Mouse (Mus musculus): Measurements from ENCODE around the gene Gm49325. TPM values are rescaled to one million over a fixed set of nuclear protein-coding genes. Genes with fewer than 3 reads are reported as not detected.

The Gm49325 gene
- polyA plus RNA-seq, 1 experiment from 2014 or later, result 1.7 TPM

GRCm38 (mm10) chr10:77626591-77626990 is 20.6 kb downstream of the Gm49325 start:
- no peak for ATAC-seq
- Histone ChIP-seq H3K9ac (ENCODE audit: low read length) (no peak overlapping the region), H3K4me1 (ENCODE audit: control insufficient read depth, insufficient read depth, low read length) (peaks cover 21% of the 10 kb centered on the region), H3K27me3 (replicated peaks; ENCODE audit: control insufficient read depth, insufficient read depth, low read length) (no peaks in the 10 kb centered on the region), H3K27ac (ENCODE audit: low read depth, low read length) (no peak overlapping the region), H3K9me3 (replicated peaks; ENCODE audit: control insufficient read depth, low read length) (no peaks in the 10 kb centered on the region), H3K36me3 (ENCODE audit: control insufficient read depth, insufficient read depth, low read length) (peaks cover 9% of the 10 kb centered on the region), H3K4me2 (ENCODE audit: low read length) (no peak overlapping the region), H3K4me3 (ENCODE audit: low read depth, low read length) (no peak overlapping the region)
- 81% methylated on average over 7 of the region's 7 CpGs for WGBS
- DNase-seq (ENCODE audit: low spot score), result no peak

GRCm38 (mm10) chr10:77627497-77627896 is 21.5 kb downstream of the Gm49325 start:
- H3K4me1 ChIP-seq (ENCODE audit: control insufficient read depth, insufficient read depth, low read length), result peaks cover 18% of the 10 kb centered on the region
- no peaks in the 10 kb centered on the region for H3K9me3 ChIP-seq (replicated peaks; ENCODE audit: control insufficient read depth, low read length)
- DNase-seq (ENCODE audit: low spot score) (peak; percentile 85), ATAC-seq (peak; percentile 68)
- H3K4me3 ChIP-seq (ENCODE audit: low read depth, low read length), result no peak overlapping the region
- WGBS, result 32% methylated on average over 2 of the region's 2 CpGs
- H3K27me3 ChIP-seq (replicated peaks; ENCODE audit: control insufficient read depth, insufficient read depth, low read length), result no peaks in the 10 kb centered on the region
- peaks cover 16% of the 10 kb centered on the region for H3K36me3 ChIP-seq (ENCODE audit: control insufficient read depth, insufficient read depth, low read length)
- H3K27ac ChIP-seq (ENCODE audit: low read depth, low read length), result no peak overlapping the region
- H3K9ac ChIP-seq (ENCODE audit: low read length), result no peak overlapping the region
- H3K4me2 ChIP-seq (ENCODE audit: low read length), result no peak overlapping the region

DNA sequence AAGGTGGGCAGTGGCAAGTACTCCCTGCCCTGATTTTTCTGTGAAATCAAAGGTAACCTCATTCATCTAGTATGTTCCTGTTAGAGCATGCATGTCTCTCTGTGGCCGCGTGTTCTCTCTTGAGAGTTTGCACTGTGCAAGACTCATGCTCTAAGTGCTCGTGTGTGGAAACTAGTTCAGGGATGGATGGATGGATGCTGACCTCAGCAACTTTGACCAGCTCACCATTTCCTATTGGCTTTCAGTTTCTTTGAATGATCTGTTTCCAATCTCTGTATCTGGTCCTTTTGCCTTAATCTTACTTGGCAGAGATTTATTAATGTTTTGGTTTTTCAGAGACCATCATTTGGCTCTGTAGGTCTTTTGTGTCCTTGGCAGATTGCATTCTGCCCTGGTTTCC is 23.2 kb downstream of the Gm49325 start:
- H3K36me3 ChIP-seq (ENCODE audit: control insufficient read depth, insufficient read depth, low read length), result peaks cover 30% of the 10 kb centered on the region
- no peaks in the 10 kb centered on the region for H3K9me3 ChIP-seq (replicated peaks; ENCODE audit: control insufficient read depth, low read length)
- no peak overlapping the region for H3K9ac ChIP-seq (ENCODE audit: low read length)
- no peak overlapping the region for H3K4me3 ChIP-seq (ENCODE audit: low read depth, low read length)
- H3K4me2 ChIP-seq (ENCODE audit: low read length), result no peak overlapping the region
- peaks cover 7% of the 10 kb centered on the region for H3K4me1 ChIP-seq (ENCODE audit: control insufficient read depth, insufficient read depth, low read length)
- ATAC-seq, result no peak
- WGBS, result 94% methylated on average over 3 of the region's 3 CpGs
- H3K27ac ChIP-seq (ENCODE audit: low read depth, low read length), result no peak overlapping the region
- DNase-seq (ENCODE audit: low spot score), result no peak
- H3K27me3 ChIP-seq (replicated peaks; ENCODE audit: control insufficient read depth, insufficient read depth, low read length), result no peaks in the 10 kb centered on the region

GRCm38 (mm10) chr10:77629970-77630369 is 24.0 kb downstream of the Gm49325 start:
- DNase-seq (ENCODE audit: low spot score), result no peak
- no peak overlapping the region for H3K27ac ChIP-seq (ENCODE audit: low read depth, low read length)
- 91% methylated on average over 1 of the region's 1 CpGs for WGBS

DNA sequence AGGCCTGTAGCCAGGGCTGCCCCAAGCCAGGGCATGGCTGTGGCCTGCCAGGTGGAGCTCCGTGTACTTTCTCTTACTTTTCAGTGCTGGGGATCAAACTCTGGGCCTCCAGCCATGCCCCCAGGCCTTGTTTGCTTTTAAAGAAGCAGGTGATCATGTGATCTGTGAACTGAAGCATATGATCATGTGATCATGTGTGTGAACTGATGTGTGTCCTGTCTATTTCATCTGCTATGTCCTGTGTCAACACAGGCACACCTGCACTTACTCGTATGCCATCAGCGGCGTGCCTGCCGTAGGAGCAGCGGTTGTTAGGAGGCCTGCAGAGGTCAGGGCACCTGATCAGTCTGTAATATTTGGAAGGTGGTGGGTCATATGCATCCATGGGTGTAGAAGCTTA is 28.0 kb downstream of the Gm49325 start:
- H3K27me3 ChIP-seq (replicated peaks; ENCODE audit: control insufficient read depth, insufficient read depth, low read length), result no peaks in the 10 kb centered on the region
- ATAC-seq, result no peak
- no peak overlapping the region for H3K27ac ChIP-seq (ENCODE audit: low read depth, low read length)
- no peak overlapping the region for H3K4me3 ChIP-seq (ENCODE audit: low read depth, low read length)
- H3K4me2 ChIP-seq (ENCODE audit: low read length), result no peak overlapping the region
- H3K36me3 ChIP-seq (ENCODE audit: control insufficient read depth, insufficient read depth, low read length), result peaks cover 67% of the 10 kb centered on the region
- no peaks in the 10 kb centered on the region for H3K9me3 ChIP-seq (replicated peaks; ENCODE audit: control insufficient read depth, low read length)
- 86% methylated on average over 6 of the region's 6 CpGs for WGBS
- no peak overlapping the region for H3K9ac ChIP-seq (ENCODE audit: low read length)
- DNase-seq (ENCODE audit: low spot score), result no peak
- H3K4me1 ChIP-seq (ENCODE audit: control insufficient read depth, insufficient read depth, low read length), result no peaks in the 10 kb centered on the region

More at GRCm38 (mm10) chr10:77629970-77630369, 24.0 kb downstream of the Gm49325 start:
- Histone ChIP-seq H3K4me1 (ENCODE audit: control insufficient read depth, insufficient read depth, low read length) (no peaks in the 10 kb centered on the region), H3K4me3 (ENCODE audit: low read depth, low read length) (no peak overlapping the region), H3K4me2 (ENCODE audit: low read length) (no peak overlapping the region), H3K9ac (ENCODE audit: low read length) (no peak overlapping the region), H3K9me3 (replicated peaks; ENCODE audit: control insufficient read depth, low read length) (no peaks in the 10 kb centered on the region), H3K36me3 (ENCODE audit: control insufficient read depth, insufficient read depth, low read length) (peaks cover 35% of the 10 kb centered on the region), H3K27me3 (replicated peaks; ENCODE audit: control insufficient read depth, insufficient read depth, low read length) (no peaks in the 10 kb centered on the region)
- ATAC-seq, result no peak

DNA sequence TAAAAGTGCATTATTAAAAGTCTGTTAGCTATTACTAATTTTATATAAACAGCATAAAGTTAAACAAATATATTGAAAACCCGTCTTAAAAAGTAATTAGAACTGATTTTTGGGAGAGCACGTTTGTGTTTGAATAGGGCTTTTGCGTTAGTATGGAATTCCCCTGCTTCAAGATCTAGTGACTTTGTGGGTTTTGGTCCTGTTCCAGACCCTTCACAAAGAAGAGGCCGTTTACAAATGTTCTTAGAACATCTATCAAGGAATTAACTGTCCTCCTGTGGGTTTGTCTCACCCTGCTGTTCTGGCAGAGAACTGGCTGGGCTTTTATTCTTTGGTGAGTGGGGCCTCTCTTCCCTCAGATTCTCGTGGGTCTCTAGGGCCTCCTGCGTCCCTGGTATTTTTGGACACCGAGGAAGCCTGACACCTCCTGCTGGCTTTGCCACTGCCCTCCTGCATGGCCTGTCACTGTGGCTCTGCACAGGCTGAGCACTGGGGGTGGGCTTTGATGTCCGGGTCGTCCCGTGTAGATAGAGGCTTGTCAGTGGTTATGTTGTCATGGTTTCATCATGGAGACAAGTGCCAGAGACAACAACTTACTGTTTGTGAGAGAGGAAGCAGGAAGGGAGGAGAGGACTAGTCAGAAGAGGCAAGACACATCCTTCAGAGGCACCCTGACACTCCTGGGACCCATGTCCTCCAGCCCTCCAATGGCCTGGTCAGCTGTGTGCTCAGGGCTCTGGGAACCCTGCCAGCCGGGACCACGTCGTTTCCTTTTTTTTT is 28.6 kb downstream of the Gm49325 start:
- no peaks in the 10 kb centered on the region for H3K27me3 ChIP-seq (replicated peaks; ENCODE audit: control insufficient read depth, insufficient read depth, low read length)
- peaks cover 70% of the 10 kb centered on the region for H3K36me3 ChIP-seq (ENCODE audit: control insufficient read depth, insufficient read depth, low read length)
- 57% methylated on average over 13 of the region's 13 CpGs for WGBS
- H3K4me2 ChIP-seq (ENCODE audit: low read length), result no peak overlapping the region
- no peaks in the 10 kb centered on the region for H3K9me3 ChIP-seq (replicated peaks; ENCODE audit: control insufficient read depth, low read length)
- no peak overlapping the region for H3K4me3 ChIP-seq (ENCODE audit: low read depth, low read length)
- no peak overlapping the region for H3K9ac ChIP-seq (ENCODE audit: low read length)
- H3K27ac ChIP-seq (ENCODE audit: low read depth, low read length), result no peak overlapping the region
- no peak for ATAC-seq
- DNase-seq (ENCODE audit: low spot score), result no peak
- no peaks in the 10 kb centered on the region for H3K4me1 ChIP-seq (ENCODE audit: control insufficient read depth, insufficient read depth, low read length)

GRCm38 (mm10) chr10:77636234-77636922 is 30.4 kb downstream of the Gm49325 start:
- 91% methylated on average over 7 of the region's 7 CpGs for WGBS
- no peak for DNase-seq (ENCODE audit: low spot score)

DNA sequence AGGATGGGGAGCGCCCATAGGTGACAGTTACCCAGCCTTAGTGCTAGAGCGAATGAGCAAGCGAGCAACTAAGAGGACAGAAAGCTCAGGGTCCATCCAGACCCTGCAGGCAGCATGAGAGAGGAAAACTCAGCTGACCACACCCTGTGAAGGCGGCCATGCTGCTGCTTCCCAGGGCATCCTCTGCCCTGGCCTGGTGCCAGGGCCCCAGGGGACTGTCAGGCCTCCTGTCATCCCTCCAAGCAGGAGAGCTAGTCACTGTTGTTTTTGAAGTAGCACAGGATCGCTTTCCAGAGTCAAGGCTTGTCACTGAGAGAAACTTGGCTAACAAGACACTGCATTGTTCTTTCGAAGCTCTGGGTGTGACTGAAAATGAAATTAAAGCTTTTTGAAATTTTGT is 33.0 kb downstream of the Gm49325 start:
- H3K27ac ChIP-seq (ENCODE audit: low read depth, low read length), result no peak overlapping the region
- DNase-seq (ENCODE audit: low spot score) (no peak), ATAC-seq (no peak)
- H3K36me3 ChIP-seq (ENCODE audit: control insufficient read depth, insufficient read depth, low read length), result peaks cover 82% of the 10 kb centered on the region
- no peak overlapping the region for H3K4me3 ChIP-seq (ENCODE audit: low read depth, low read length)
- no peaks in the 10 kb centered on the region for H3K27me3 ChIP-seq (replicated peaks; ENCODE audit: control insufficient read depth, insufficient read depth, low read length)
- no peak overlapping the region for H3K9ac ChIP-seq (ENCODE audit: low read length)
- no peaks in the 10 kb centered on the region for H3K4me1 ChIP-seq (ENCODE audit: control insufficient read depth, insufficient read depth, low read length)
- H3K4me2 ChIP-seq (ENCODE audit: low read length), result no peak overlapping the region
- no peaks in the 10 kb centered on the region for H3K9me3 ChIP-seq (replicated peaks; ENCODE audit: control insufficient read depth, low read length)
- 74% methylated on average over 6 of the region's 6 CpGs for WGBS

More at GRCm38 (mm10) chr10:77636234-77636922, 30.4 kb downstream of the Gm49325 start:
- Histone ChIP-seq H3K27me3 (replicated peaks; ENCODE audit: control insufficient read depth, insufficient read depth, low read length) (no peaks in the 10 kb centered on the region), H3K4me3 (ENCODE audit: low read depth, low read length) (no peak overlapping the region), H3K9me3 (replicated peaks; ENCODE audit: control insufficient read depth, low read length) (no peaks in the 10 kb centered on the region), H3K36me3 (ENCODE audit: control insufficient read depth, insufficient read depth, low read length) (peaks cover 81% of the 10 kb centered on the region), H3K4me2 (ENCODE audit: low read length) (no peak overlapping the region), H3K9ac (ENCODE audit: low read length) (no peak overlapping the region), H3K4me1 (ENCODE audit: control insufficient read depth, insufficient read depth, low read length) (no peaks in the 10 kb centered on the region), H3K27ac (ENCODE audit: low read depth, low read length) (no peak overlapping the region)
- ATAC-seq, result no peak

DNA sequence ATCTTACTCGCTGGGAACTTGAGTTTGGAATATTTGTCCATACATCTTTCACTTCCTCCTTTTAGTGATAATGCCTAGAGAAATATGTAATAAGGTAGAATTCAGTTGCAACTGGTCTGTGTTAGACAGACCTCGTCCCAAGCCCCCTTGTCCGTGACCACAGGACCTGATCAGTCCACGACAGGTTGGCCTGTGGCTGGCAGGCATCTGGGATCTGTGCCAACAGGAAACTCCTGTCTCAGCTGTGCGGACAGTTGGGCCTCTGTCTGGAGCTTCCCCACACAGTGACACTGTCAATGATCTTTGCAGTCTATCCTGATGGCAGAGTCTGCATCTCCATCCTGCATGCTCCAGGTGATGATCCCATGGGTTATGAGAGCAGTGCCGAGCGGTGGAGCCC is 37.2 kb downstream of the Gm49325 start:
- Histone ChIP-seq H3K27me3 (replicated peaks; ENCODE audit: control insufficient read depth, insufficient read depth, low read length) (no peaks in the 10 kb centered on the region), H3K4me2 (ENCODE audit: low read length) (no peak overlapping the region), H3K36me3 (ENCODE audit: control insufficient read depth, insufficient read depth, low read length) (peaks cover 81% of the 10 kb centered on the region), H3K27ac (ENCODE audit: low read depth, low read length) (no peak overlapping the region), H3K4me1 (ENCODE audit: control insufficient read depth, insufficient read depth, low read length) (no peaks in the 10 kb centered on the region), H3K4me3 (ENCODE audit: low read depth, low read length) (no peak overlapping the region), H3K9me3 (replicated peaks; ENCODE audit: control insufficient read depth, low read length) (no peaks in the 10 kb centered on the region), H3K9ac (ENCODE audit: low read length) (no peak overlapping the region)
- ATAC-seq, result no peak
- WGBS, result 84% methylated on average over 7 of the region's 7 CpGs
- no peak for DNase-seq (ENCODE audit: low spot score)
